Mouse (Mus musculus): Measurements from ENCODE around the gene Stradb. TPM values are rescaled to one million over a fixed set of nuclear protein-coding genes. Genes with fewer than 3 reads are reported as not detected.
A peak's percentile ranks its signal among the peaks of the same experiment; 100 is the strongest.

Stradb gene
- polyA plus RNA-seq (2015; fragmentation: Nextera tagmentation; extraction: Ambion mirVana) = 104 and 108 TPM in 2 replicates

- peak; percentile 98 for ATAC-seq
- Histone ChIP-seq H3K36me3 (ENCODE audit: control insufficient read depth, insufficient read depth) (no peaks in the 10 kb centered on the region), H3K27me3 (replicated peaks; ENCODE audit: control insufficient read depth, insufficient read depth, low read length) (no peaks in the 10 kb centered on the region), H3K4me1 (replicated peaks; ENCODE audit: control insufficient read depth, insufficient read depth, low read length) (peaks cover 41% of the 10 kb centered on the region), H3K9me3 (ENCODE audit: control insufficient read depth, low read length) (no peaks in the 10 kb centered on the region), H3K4me2 (ENCODE audit: low read length) (peak within 1 kb of the TSS; percentile 80), H3K4me3 (replicated peaks; ENCODE audit: low read length) (peak within 1 kb of the TSS; percentile 57), H3K9ac (replicated peaks; ENCODE audit: low read depth, low read length) (peak within 1 kb of the TSS; percentile 67), H3K27ac (ENCODE audit: low read length) (peak within 1 kb of the TSS; percentile 92)
- under 1% methylated on average over 69 of the region's 69 CpGs for WGBS
These were observed at the start of gene Stradb, which contains the start of gene Trak2 for GRCm38 (mm10) chr1:58973366-58974221. Gene Stradb, plus strand, starts transcription at chr1:58973522. Gene Trak2, minus strand, starts transcription at chr1:58973430.

- peaks cover 5% of the 10 kb centered on the region; the same call in 1 of the 2 replicates for H3K9me3 ChIP-seq (ENCODE audit: control insufficient read depth, low read length)
- no peaks in the 10 kb centered on the region for H3K27me3 ChIP-seq (replicated peaks; ENCODE audit: control insufficient read depth, insufficient read depth, low read length)
- 97% methylated on average over 5 of the region's 5 CpGs for WGBS
- H3K27ac ChIP-seq (ENCODE audit: low read length) = no peak overlapping the region
- no peaks in the 10 kb centered on the region for H3K4me1 ChIP-seq (replicated peaks; ENCODE audit: control insufficient read depth, insufficient read depth, low read length)
- H3K4me3 ChIP-seq (replicated peaks; ENCODE audit: low read length) = no peak overlapping the region
- H3K4me2 ChIP-seq (ENCODE audit: low read length) = no peak overlapping the region
- no peak overlapping the region for H3K9ac ChIP-seq (replicated peaks; ENCODE audit: low read depth, low read length)
- no peak for ATAC-seq
- peaks cover 9% of the 10 kb centered on the region for H3K36me3 ChIP-seq (ENCODE audit: control insufficient read depth, insufficient read depth)
These were observed 46.7 kb upstream of the Stradb start for GRCm38 (mm10) chr1:58926664-58927063.

DNA sequence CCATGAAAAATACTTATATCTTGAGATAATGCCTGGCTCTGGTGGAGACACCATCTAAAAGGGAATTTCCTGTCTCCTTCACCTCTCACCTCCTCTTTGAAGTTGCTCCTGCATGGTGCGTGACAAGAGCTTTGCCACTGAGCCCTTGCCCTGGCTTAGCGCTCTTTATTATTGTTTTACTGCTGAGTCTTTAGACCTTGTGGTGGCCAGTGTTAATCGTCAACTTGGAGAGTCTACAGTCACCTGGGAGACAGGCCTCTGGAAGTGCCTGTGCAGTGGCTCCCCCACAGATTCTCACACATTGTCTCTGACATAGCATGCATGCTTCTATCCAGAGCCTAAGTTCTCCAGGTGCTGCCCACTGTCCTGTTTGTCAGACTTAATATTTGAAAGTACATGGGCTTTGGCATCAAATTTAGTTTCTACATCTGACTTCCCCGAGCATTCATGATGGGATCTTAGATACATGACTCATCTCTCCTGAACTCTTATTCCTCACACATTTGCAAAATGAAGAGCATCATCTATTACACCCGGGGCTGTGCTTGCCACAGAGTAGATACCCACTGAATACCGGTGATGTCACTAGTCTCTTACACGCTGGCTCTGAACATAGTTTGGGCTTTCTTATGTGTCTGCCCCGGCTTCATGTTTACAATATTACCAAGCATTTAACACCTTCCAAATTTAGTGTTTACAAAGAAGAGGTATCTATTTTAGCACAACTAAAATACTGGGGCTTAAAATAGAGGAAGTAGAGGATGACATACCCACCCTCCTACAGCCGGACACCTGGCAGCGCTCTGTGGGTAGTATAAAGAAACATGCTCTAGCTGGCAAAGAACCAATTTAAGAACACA, 36.3 kb upstream of the Stradb start:
- Histone ChIP-seq H3K9me3 (ENCODE audit: control insufficient read depth, low read length) (no peaks in the 10 kb centered on the region), H3K36me3 (ENCODE audit: control insufficient read depth, insufficient read depth) (no peaks in the 10 kb centered on the region), H3K27me3 (replicated peaks; ENCODE audit: control insufficient read depth, insufficient read depth, low read length) (no peaks in the 10 kb centered on the region), H3K4me1 (replicated peaks; ENCODE audit: control insufficient read depth, insufficient read depth, low read length) (no peaks in the 10 kb centered on the region), H3K9ac (replicated peaks; ENCODE audit: low read depth, low read length) (no peak overlapping the region), H3K27ac (ENCODE audit: low read length) (no peak overlapping the region), H3K4me2 (ENCODE audit: low read length) (no peak overlapping the region), H3K4me3 (replicated peaks; ENCODE audit: low read length) (no peak overlapping the region)
- 96% methylated on average over 10 of the region's 10 CpGs for WGBS
- no peak for ATAC-seq

DNA sequence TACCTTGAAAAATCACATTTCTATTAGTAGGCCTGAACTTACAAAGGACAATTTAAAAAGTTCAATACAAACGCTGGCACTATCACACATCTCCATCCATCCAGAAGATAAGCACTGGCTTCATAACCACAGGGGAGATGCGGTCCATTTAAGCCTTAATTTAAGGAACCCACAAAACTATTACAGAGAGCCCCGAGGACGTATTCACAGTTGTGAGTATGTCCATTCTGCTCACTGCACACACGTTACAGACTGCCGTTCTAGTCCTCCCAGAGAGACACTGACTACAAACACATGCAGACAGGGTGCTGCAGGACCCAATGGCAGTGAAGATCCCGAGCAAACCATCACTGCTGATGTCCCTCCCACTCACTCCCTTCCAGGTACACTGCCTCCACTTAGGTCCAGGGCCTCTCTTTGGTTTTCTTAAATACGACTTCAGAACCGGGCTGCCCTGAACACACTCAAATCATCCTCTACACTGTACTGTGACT, 35.7 kb upstream of the Stradb start:
- no peak overlapping the region for H3K9ac ChIP-seq (replicated peaks; ENCODE audit: low read depth, low read length)
- no peak overlapping the region for H3K4me2 ChIP-seq (ENCODE audit: low read length)
- H3K36me3 ChIP-seq (ENCODE audit: control insufficient read depth, insufficient read depth) = no peaks in the 10 kb centered on the region
- no peak for ATAC-seq
- no peaks in the 10 kb centered on the region for H3K27me3 ChIP-seq (replicated peaks; ENCODE audit: control insufficient read depth, insufficient read depth, low read length)
- H3K9me3 ChIP-seq (ENCODE audit: control insufficient read depth, low read length) = no peaks in the 10 kb centered on the region
- 98% methylated on average over 9 of the region's 9 CpGs for WGBS
- H3K4me1 ChIP-seq (replicated peaks; ENCODE audit: control insufficient read depth, insufficient read depth, low read length) = no peaks in the 10 kb centered on the region
- no peak overlapping the region for H3K4me3 ChIP-seq (replicated peaks; ENCODE audit: low read length)
- no peak overlapping the region for H3K27ac ChIP-seq (ENCODE audit: low read length)

DNA sequence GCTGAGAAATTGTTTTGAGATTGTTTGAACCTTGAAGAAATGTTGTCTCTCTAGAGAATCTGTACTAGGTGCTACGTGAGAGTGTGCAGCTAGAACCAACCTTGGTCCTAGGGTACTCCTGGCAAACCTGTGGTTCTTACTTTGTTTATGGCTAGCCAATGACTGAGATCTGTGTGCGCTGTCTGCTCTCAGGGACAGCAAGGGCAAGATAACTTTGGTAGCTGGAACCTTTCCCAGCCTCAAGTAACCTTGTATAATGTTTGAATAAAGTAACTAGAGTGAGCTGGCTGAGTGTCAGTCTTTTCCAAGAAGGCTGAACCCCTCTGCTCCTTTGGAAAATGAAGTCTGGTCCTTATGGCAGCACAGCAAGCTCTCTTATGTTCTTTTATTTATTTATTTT, 27.8 kb upstream of the Stradb start:
- WGBS = 96% methylated on average over 2 of the region's 2 CpGs
- H3K9ac ChIP-seq (replicated peaks; ENCODE audit: low read depth, low read length) = no peak overlapping the region
- no peaks in the 10 kb centered on the region for H3K27me3 ChIP-seq (replicated peaks; ENCODE audit: control insufficient read depth, insufficient read depth, low read length)
- no peaks in the 10 kb centered on the region for H3K4me1 ChIP-seq (replicated peaks; ENCODE audit: control insufficient read depth, insufficient read depth, low read length)
- H3K9me3 ChIP-seq (ENCODE audit: control insufficient read depth, low read length) = no peaks in the 10 kb centered on the region
- no peak overlapping the region for H3K4me3 ChIP-seq (replicated peaks; ENCODE audit: low read length)
- H3K4me2 ChIP-seq (ENCODE audit: low read length) = no peak overlapping the region
- H3K27ac ChIP-seq (ENCODE audit: low read length) = no peak overlapping the region
- H3K36me3 ChIP-seq (ENCODE audit: control insufficient read depth, insufficient read depth) = peaks cover 11% of the 10 kb centered on the region
- ATAC-seq = no peak

- Histone ChIP-seq H3K27ac (ENCODE audit: low read length) (no peak overlapping the region), H3K4me2 (ENCODE audit: low read length) (no peak overlapping the region), H3K9me3 (ENCODE audit: control insufficient read depth, low read length) (no peaks in the 10 kb centered on the region), H3K4me1 (replicated peaks; ENCODE audit: control insufficient read depth, insufficient read depth, low read length) (no peaks in the 10 kb centered on the region), H3K4me3 (replicated peaks; ENCODE audit: low read length) (no peak overlapping the region), H3K9ac (replicated peaks; ENCODE audit: low read depth, low read length) (no peak overlapping the region), H3K27me3 (replicated peaks; ENCODE audit: control insufficient read depth, insufficient read depth, low read length) (no peaks in the 10 kb centered on the region), H3K36me3 (ENCODE audit: control insufficient read depth, insufficient read depth) (peaks cover 11% of the 10 kb centered on the region)
- 92% methylated on average over 7 of the region's 7 CpGs for WGBS
- no peak for ATAC-seq
These were observed 27.2 kb upstream of the Stradb start for GRCm38 (mm10) chr1:58945960-58946670.

GRCm38 (mm10) chr1:58946718-58947117, 26.6 kb upstream of the Stradb start:
- Histone ChIP-seq H3K4me3 (replicated peaks; ENCODE audit: low read length) (no peak overlapping the region), H3K4me2 (ENCODE audit: low read length) (no peak overlapping the region), H3K27me3 (replicated peaks; ENCODE audit: control insufficient read depth, insufficient read depth, low read length) (no peaks in the 10 kb centered on the region), H3K36me3 (ENCODE audit: control insufficient read depth, insufficient read depth) (peaks cover 11% of the 10 kb centered on the region), H3K9ac (replicated peaks; ENCODE audit: low read depth, low read length) (no peak overlapping the region), H3K27ac (ENCODE audit: low read length) (no peak overlapping the region), H3K9me3 (ENCODE audit: control insufficient read depth, low read length) (no peaks in the 10 kb centered on the region), H3K4me1 (replicated peaks; ENCODE audit: control insufficient read depth, insufficient read depth, low read length) (no peaks in the 10 kb centered on the region)
- ATAC-seq = no peak
- WGBS = 94% methylated on average over 9 of the region's 9 CpGs

GRCm38 (mm10) chr1:58949561-58950106, 23.7 kb upstream of the Stradb start:
- H3K4me1 ChIP-seq (replicated peaks; ENCODE audit: control insufficient read depth, insufficient read depth, low read length) = no peaks in the 10 kb centered on the region
- H3K27ac ChIP-seq (ENCODE audit: low read length) = no peak overlapping the region
- H3K36me3 ChIP-seq (ENCODE audit: control insufficient read depth, insufficient read depth) = peaks cover 10% of the 10 kb centered on the region
- WGBS = 85% methylated on average over 6 of the region's 6 CpGs
- H3K4me3 ChIP-seq (replicated peaks; ENCODE audit: low read length) = no peak overlapping the region
- ATAC-seq = no peak
- no peaks in the 10 kb centered on the region for H3K9me3 ChIP-seq (ENCODE audit: control insufficient read depth, low read length)
- no peak overlapping the region for H3K4me2 ChIP-seq (ENCODE audit: low read length)
- H3K27me3 ChIP-seq (replicated peaks; ENCODE audit: control insufficient read depth, insufficient read depth, low read length) = no peaks in the 10 kb centered on the region
- no peak overlapping the region for H3K9ac ChIP-seq (replicated peaks; ENCODE audit: low read depth, low read length)

Measured in forebrain, embryonic 16.5 days (tissue).